Mouse (Mus musculus): ENCODE measurements around the gene Tuba3b.

Gene Tuba3b

GRCm38 (mm10) chr6:145615666-145616210, at the start of gene Tuba3b:
Tuba3b (plus strand) TSS chr6:145615757.
- DNase-seq = no peak

GRCm38 (mm10) chr6:145567296-145567695, 48.3 kb upstream of the Tuba3b start:
- DNase-seq = no peak

- no peak for DNase-seq
Measured at GRCm38 (mm10) chr6:145567832-145568231, 47.7 kb upstream of the Tuba3b start.

GRCm38 (mm10) chr6:145568701-145569100, 46.9 kb upstream of the Tuba3b start:
- no peak for DNase-seq

- peak; percentile 74 for DNase-seq
Measured at GRCm38 (mm10) chr6:145573250-145574013, 42.1 kb upstream of the Tuba3b start.

- DNase-seq = no peak
Measured at GRCm38 (mm10) chr6:145576762-145577161, 38.8 kb upstream of the Tuba3b start.

GRCm38 (mm10) chr6:145578457-145579185, 36.9 kb upstream of the Tuba3b start:
- DNase-seq = no peak

- DNase-seq = no peak
Measured at GRCm38 (mm10) chr6:145579761-145580160, 35.8 kb upstream of the Tuba3b start.

GRCm38 (mm10) chr6:145581366-145582170, 34.0 kb upstream of the Tuba3b start:
- DNase-seq = no peak

- DNase-seq = no peak
Measured at GRCm38 (mm10) chr6:145585052-145585973, 30.2 kb upstream of the Tuba3b start.

- DNase-seq = no peak
Measured at GRCm38 (mm10) chr6:145590501-145591293, 24.9 kb upstream of the Tuba3b start.

- no peak for DNase-seq
Measured at GRCm38 (mm10) chr6:145591578-145591977, 24.0 kb upstream of the Tuba3b start.

- no peak for DNase-seq
Measured at GRCm38 (mm10) chr6:145592036-145592435, 23.5 kb upstream of the Tuba3b start.

GRCm38 (mm10) chr6:145592531-145592998, 23.0 kb upstream of the Tuba3b start:
- DNase-seq = no peak

- no peak for DNase-seq
Measured at GRCm38 (mm10) chr6:145593991-145594390, 21.6 kb upstream of the Tuba3b start.

GRCm38 (mm10) chr6:145595905-145596304, 19.7 kb upstream of the Tuba3b start:
- DNase-seq = no peak

GRCm38 (mm10) chr6:145598794-145599555, 16.6 kb upstream of the Tuba3b start:
- peak; percentile 43 for DNase-seq

- DNase-seq = no peak
Measured at GRCm38 (mm10) chr6:145604126-145604525, 11.4 kb upstream of the Tuba3b start.

GRCm38 (mm10) chr6:145604648-145605047, 10.9 kb upstream of the Tuba3b start:
- DNase-seq = no peak

GRCm38 (mm10) chr6:145605203-145605602, 10.4 kb upstream of the Tuba3b start:
- DNase-seq = no peak

Data from cerebellum, adult 8-10 months (tissue).